Mouse (Mus musculus): ENCODE data around the gene Bbs10. TPM values are rescaled to one million over a fixed set of nuclear protein-coding genes. Genes with fewer than 3 reads are reported as not detected.

The Bbs10 gene
- total RNA-seq (2014; fragmentation: Nextera tagmentation) (11.9 and 12.2 TPM in 2 replicates), total RNA-seq (2017) (23.4 and 23.8 TPM in 2 replicates), polyA plus RNA-seq (2012) (0.90 and 1.1 TPM in 2 replicates)

GRCm38 (mm10) chr10:111298140-111299098, at the start of gene Bbs10:
TSS of gene Bbs10 (plus strand) at chr10:111298679.
- peak; percentile 66 for TF ChIP-seq CTCF (IDR thresholded peaks at IDR 0.05; ENCODE audit: low read depth, low read length)
- TF ChIP-seq POLR2AphosphoS5 (IDR thresholded peaks at IDR 0.05; ENCODE audit: insufficient replicate concordance, low read depth, low read length), result 0 out of 2 replicates have a peak, but pooled peaks have one; percentile 41
- no peak for TF ChIP-seq TAL1 (conservative IDR thresholded peaks at IDR 0.05; ENCODE audit: low read depth, low read length)
- no peak for TF ChIP-seq GATA2 (IDR thresholded peaks at IDR 0.05; ENCODE audit: borderline replicate concordance, low read depth, low read length)
- ATAC-seq (ENCODE audit: extremely low read depth, insufficient number of reproducible peaks, low FRiP score, poor library complexity, severe bottlenecking) (peak; percentile 97), DNase-seq (ENCODE audit: low spot score) (peak; percentile 88)
- Histone ChIP-seq H3K27me3 (ENCODE audit: insufficient read depth, low read length) (no peaks in the 10 kb centered on the region), H3K4me3 (ENCODE audit: low read depth, low read length) (peak within 1 kb of the TSS; percentile 94), H3K4me1 (ENCODE audit: insufficient read depth, low read depth, low read length) (peaks cover 24% of the 10 kb centered on the region), H3K9me3 (replicated peaks) (no peaks in the 10 kb centered on the region), H3K36me3 (replicated peaks) (peaks cover 25% of the 10 kb centered on the region)

- Histone ChIP-seq H3K9me3 (replicated peaks) (no peaks in the 10 kb centered on the region), H3K36me3 (replicated peaks) (peaks cover 22% of the 10 kb centered on the region), H3K4me3 (ENCODE audit: low read depth, low read length) (no peak overlapping the region; the same call in 1 of the 2 replicates), H3K27me3 (ENCODE audit: insufficient read depth, low read length) (no peaks in the 10 kb centered on the region), H3K4me1 (ENCODE audit: insufficient read depth, low read depth, low read length) (peaks cover 57% of the 10 kb centered on the region)
- ATAC-seq (ENCODE audit: extremely low read depth, insufficient number of reproducible peaks, low FRiP score, poor library complexity, severe bottlenecking) (peak; percentile 69), DNase-seq (ENCODE audit: low spot score) (no peak)
- TF ChIP-seq CTCF (IDR thresholded peaks at IDR 0.05; ENCODE audit: low read depth, low read length) (no peak), POLR2AphosphoS5 (IDR thresholded peaks at IDR 0.05; ENCODE audit: insufficient replicate concordance, low read depth, low read length) (no peak), GATA2 (IDR thresholded peaks at IDR 0.05; ENCODE audit: borderline replicate concordance, low read depth, low read length) (no peak), GATA1 (IDR thresholded peaks at IDR 0.05; ENCODE audit: borderline replicate concordance, low read length) (no peak), TAL1 (conservative IDR thresholded peaks at IDR 0.05; ENCODE audit: low read depth, low read length) (no peak; the same call in 1 of the 2 replicates)
Observed at GRCm38 (mm10) chr10:111250192-111250591, 48.3 kb upstream of the Bbs10 start.

GRCm38 (mm10) chr10:111251666-111252065, 46.8 kb upstream of the Bbs10 start:
- ATAC-seq (ENCODE audit: extremely low read depth, insufficient number of reproducible peaks, low FRiP score, poor library complexity, severe bottlenecking), result no peak
- no peaks in the 10 kb centered on the region for H3K27me3 ChIP-seq (ENCODE audit: insufficient read depth, low read length)
- H3K4me1 ChIP-seq (ENCODE audit: insufficient read depth, low read depth, low read length), result peaks cover 57% of the 10 kb centered on the region
- TF ChIP-seq GATA2 (IDR thresholded peaks at IDR 0.05; ENCODE audit: borderline replicate concordance, low read depth, low read length) (no peak), CTCF (IDR thresholded peaks at IDR 0.05; ENCODE audit: low read depth, low read length) (no peak), TAL1 (conservative IDR thresholded peaks at IDR 0.05; ENCODE audit: low read depth, low read length) (no peak), GATA1 (IDR thresholded peaks at IDR 0.05; ENCODE audit: borderline replicate concordance, low read length) (no peak), POLR2AphosphoS5 (IDR thresholded peaks at IDR 0.05; ENCODE audit: insufficient replicate concordance, low read depth, low read length) (no peak)
- peaks cover 28% of the 10 kb centered on the region for H3K36me3 ChIP-seq (replicated peaks)
- H3K9me3 ChIP-seq (replicated peaks), result no peaks in the 10 kb centered on the region
- no peak overlapping the region for H3K4me3 ChIP-seq (ENCODE audit: low read depth, low read length)
- DNase-seq (ENCODE audit: low spot score), result no peak

DNA sequence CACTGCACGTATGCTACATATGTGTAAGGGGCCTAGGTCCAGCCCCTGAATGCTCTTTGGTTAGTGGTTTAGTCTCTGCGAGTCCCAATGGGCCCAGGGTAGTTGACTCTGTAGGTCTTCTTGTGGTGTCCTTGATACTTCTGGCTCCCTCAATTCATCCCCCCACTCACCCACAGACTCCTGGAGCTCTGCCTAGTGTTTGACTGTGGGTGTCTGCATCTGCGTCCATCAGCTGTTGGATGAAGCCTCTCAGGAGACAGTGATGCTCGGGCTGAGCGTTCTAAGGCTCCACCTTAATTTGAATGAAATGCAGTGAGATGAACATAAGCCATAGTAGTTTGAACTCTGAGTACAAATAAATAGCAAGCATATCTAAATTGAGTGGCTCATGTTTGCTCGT, 43.3 kb upstream of the Bbs10 start:
- no peaks in the 10 kb centered on the region for H3K9me3 ChIP-seq (replicated peaks)
- no peak for DNase-seq (ENCODE audit: low spot score)
- H3K4me3 ChIP-seq (ENCODE audit: low read depth, low read length), result no peak overlapping the region
- TF ChIP-seq POLR2AphosphoS5 (IDR thresholded peaks at IDR 0.05; ENCODE audit: insufficient replicate concordance, low read depth, low read length), result no peak
- TF ChIP-seq GATA1 (IDR thresholded peaks at IDR 0.05; ENCODE audit: borderline replicate concordance, low read length), result no peak
- no peak for TF ChIP-seq TAL1 (conservative IDR thresholded peaks at IDR 0.05; ENCODE audit: low read depth, low read length)
- TF ChIP-seq GATA2 (IDR thresholded peaks at IDR 0.05; ENCODE audit: borderline replicate concordance, low read depth, low read length), result no peak
- TF ChIP-seq CTCF (IDR thresholded peaks at IDR 0.05; ENCODE audit: low read depth, low read length), result no peak
- H3K36me3 ChIP-seq (replicated peaks), result peaks cover 44% of the 10 kb centered on the region
- peaks cover 35% of the 10 kb centered on the region for H3K4me1 ChIP-seq (ENCODE audit: insufficient read depth, low read depth, low read length)
- no peak for ATAC-seq (ENCODE audit: extremely low read depth, insufficient number of reproducible peaks, low FRiP score, poor library complexity, severe bottlenecking)
- H3K27me3 ChIP-seq (ENCODE audit: insufficient read depth, low read length), result no peaks in the 10 kb centered on the region

- ATAC-seq (ENCODE audit: extremely low read depth, insufficient number of reproducible peaks, low FRiP score, poor library complexity, severe bottlenecking) (0 out of 2 replicates have a peak, but pooled peaks have one; percentile 40), DNase-seq (ENCODE audit: low spot score) (no peak)
- no peak overlapping the region for H3K4me3 ChIP-seq (ENCODE audit: low read depth, low read length)
- H3K9me3 ChIP-seq (replicated peaks), result no peaks in the 10 kb centered on the region
- TF ChIP-seq POLR2AphosphoS5 (IDR thresholded peaks at IDR 0.05; ENCODE audit: insufficient replicate concordance, low read depth, low read length) (no peak), GATA1 (IDR thresholded peaks at IDR 0.05; ENCODE audit: borderline replicate concordance, low read length) (no peak)
- H3K4me1 ChIP-seq (ENCODE audit: insufficient read depth, low read depth, low read length), result peaks cover 27% of the 10 kb centered on the region
- H3K36me3 ChIP-seq (replicated peaks), result peaks cover 46% of the 10 kb centered on the region
- no peaks in the 10 kb centered on the region for H3K27me3 ChIP-seq (ENCODE audit: insufficient read depth, low read length)
Observed at GRCm38 (mm10) chr10:111256156-111256555, 42.3 kb upstream of the Bbs10 start.

DNA sequence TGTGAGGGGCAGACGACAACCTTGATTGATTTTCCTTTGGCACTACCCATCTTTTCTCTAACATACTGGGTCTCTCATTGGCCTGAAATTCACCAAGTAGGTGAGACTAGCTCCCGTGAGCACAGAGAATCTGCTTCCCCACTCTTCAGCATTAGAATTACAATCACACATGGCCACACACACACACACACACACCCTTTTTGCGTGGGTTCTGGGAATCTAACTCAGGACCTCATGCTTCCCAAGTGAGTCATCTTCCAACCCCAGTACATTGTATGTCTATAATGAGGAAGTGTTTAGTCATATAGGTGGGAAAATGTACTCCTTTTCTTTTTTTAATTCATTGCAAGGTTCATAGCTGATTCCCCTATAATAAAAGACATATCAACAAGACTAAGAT, 41.1 kb upstream of the Bbs10 start:
- DNase-seq (ENCODE audit: low spot score) (no peak), ATAC-seq (ENCODE audit: extremely low read depth, insufficient number of reproducible peaks, low FRiP score, poor library complexity, severe bottlenecking) (no peak)
- no peaks in the 10 kb centered on the region for H3K27me3 ChIP-seq (ENCODE audit: insufficient read depth, low read length)
- peaks cover 23% of the 10 kb centered on the region for H3K4me1 ChIP-seq (ENCODE audit: insufficient read depth, low read depth, low read length)
- no peak for TF ChIP-seq TAL1 (conservative IDR thresholded peaks at IDR 0.05; ENCODE audit: low read depth, low read length)
- TF ChIP-seq POLR2AphosphoS5 (IDR thresholded peaks at IDR 0.05; ENCODE audit: insufficient replicate concordance, low read depth, low read length), result no peak
- no peak for TF ChIP-seq GATA1 (IDR thresholded peaks at IDR 0.05; ENCODE audit: borderline replicate concordance, low read length)
- no peak for TF ChIP-seq CTCF (IDR thresholded peaks at IDR 0.05; ENCODE audit: low read depth, low read length)
- no peak for TF ChIP-seq GATA2 (IDR thresholded peaks at IDR 0.05; ENCODE audit: borderline replicate concordance, low read depth, low read length)
- H3K9me3 ChIP-seq (replicated peaks), result no peaks in the 10 kb centered on the region
- H3K4me3 ChIP-seq (ENCODE audit: low read depth, low read length), result no peak overlapping the region
- H3K36me3 ChIP-seq (replicated peaks), result peaks cover 49% of the 10 kb centered on the region
